Mouse (Mus musculus) liver, adult 2 months (tissue): ENCODE results near the gene Muc1.

Source experiments
- CTCF ChIP-seq: fragments of 200-500 bp; IDR thresholded peaks from 2 replicates; pipeline ENCODE4 v1.5.1; 2011; ENCODE audit warnings: low read depth, low read length, control low read depth
- POLR2A ChIP-seq: fragments of 200-500 bp; IDR thresholded peaks from 2 replicates; pipeline ENCODE4 v1.6.1; 2011; ENCODE audit warnings: low read length, control low read depth; ENCODE audit not compliant: insufficient read depth; ENCODE audit errors: extremely low read depth

DNA sequence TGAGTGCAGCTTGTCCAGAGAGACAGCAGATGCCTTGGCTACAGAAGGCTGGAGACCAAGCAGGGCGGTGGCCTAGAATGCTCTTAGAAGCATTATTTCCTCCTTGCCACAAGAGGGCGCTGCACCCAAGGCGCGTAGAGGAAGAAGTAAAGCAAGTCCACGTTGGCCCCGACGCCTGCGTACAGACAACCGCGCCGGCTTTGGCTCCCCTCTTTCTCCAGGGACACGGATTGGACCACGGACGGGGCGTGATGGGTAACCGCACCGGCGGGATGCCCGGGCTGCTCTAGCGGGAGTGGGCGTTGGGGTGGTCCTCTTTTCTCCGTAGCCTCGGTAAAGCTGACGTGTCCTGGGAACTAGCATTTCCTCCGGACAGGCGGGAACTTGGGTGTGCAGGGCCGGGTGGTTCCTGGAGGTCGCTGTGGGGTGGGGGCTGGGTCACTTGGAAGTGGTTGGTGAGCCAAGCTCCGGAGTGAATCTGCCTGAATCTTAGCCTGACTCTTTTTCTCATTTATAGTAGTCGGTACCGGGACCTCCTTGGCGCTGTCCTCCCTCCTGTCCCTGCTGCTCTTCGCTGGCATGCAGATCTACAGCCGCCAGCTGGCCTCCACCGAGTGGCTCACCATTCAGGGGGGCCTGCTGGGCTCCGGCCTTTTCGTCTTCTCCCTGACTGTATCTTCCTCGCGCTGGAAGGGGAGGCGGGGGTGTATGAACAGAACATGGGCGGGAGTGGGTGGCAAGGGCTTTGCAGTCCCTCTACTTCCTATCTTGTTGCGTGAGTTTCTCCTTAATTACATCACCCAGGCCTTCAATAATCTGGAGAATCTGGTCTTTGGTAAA, 17.6 kb downstream of the Muc1 start, which contains the start of gene Trim46:
- TF ChIP-seq POLR2A, result 0 out of 2 replicates have a peak, but pooled peaks have one; percentile 25
- TF ChIP-seq CTCF, result peak; percentile 95
